Mouse (Mus musculus) liver, adult 10 weeks (tissue): ENCODE measurements around the gene Bloc1s4. TPM values are rescaled to one million over a fixed set of nuclear protein-coding genes. Genes with fewer than 3 reads are reported as not detected.

Source experiments
- polyA plus RNA-seq: library from polyadenylated mRNA; stranded (reverse); fragments of 350-450 nt; fragmentation: Illumina TruSeq; extraction: RNeasy Lipid Tissue Mini Kit (QIAGEN cat#74804); gene quantifications from one replicate; pipeline ENCODE4 v1.2.3, GENCODE M21; 2014; ENCODE audit warnings: low read depth, low replicate concordance

Bloc1s4 gene
- 13.9 TPM for polyA plus RNA-seq

DNA sequence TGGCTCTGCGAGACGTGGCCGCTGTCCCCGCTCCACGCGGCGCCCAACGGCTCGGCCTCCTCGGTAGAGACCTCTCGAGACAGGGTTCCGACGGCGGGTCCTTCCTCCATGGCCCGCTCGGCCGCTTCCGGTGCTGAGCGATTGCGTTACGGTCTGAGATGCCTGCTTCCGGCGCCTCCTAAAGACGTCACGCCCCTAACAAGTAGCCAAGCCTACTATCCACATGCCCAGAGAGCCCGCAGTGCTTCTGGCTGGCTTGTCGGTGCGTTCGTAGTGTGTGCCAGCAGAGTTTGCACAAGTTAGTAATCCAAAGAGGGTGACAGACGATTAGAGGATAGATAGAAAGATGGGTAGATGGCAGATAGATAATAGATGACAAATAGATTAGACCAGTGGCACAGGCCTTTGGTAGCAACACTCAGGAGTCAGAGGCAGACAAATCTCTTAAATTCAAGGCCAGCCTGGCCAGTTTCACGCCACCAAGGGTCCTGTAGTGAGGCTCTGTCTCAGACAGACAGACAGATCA is at the start of gene Bloc1s4:
Gene Bloc1s4 (minus strand): TSS at position 115 of the 526 bp plus-strand sequence.

DNA sequence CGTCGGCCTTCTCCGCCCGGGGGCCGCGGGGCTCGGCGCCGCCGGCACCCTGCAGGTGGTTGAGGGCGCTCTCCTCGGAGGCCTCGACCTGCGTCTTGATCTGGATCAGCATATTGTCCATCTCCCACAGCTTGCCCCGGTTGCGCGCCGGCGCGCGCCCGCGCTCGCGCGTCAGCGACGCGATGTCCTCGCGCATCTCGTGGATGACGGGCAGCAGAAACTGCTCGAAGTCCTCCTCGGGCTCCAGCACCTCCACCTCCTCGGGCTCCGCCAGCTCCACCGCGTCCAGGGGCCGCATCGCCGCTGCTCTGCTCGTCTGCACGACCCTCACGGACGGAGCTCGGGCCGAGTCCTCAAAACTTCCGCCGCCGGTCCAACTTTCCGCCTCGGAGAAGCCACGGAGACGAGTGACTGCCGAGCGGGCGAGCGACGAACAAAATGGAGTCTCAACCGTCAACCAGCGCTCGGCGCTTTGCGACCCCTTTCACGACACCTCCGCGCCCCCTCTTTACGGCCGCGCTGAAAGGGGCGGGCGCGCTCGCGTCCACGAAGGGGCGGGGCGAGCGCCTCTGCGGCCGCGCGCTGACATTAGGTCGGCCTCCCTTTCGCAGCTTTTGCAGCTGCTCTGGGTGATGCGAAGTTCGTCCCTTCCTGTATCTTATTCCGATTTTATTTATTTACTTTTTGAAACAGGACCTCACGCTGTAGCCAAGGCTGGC is 48.0 kb upstream of the Bloc1s4 start, which contains the start of gene Mrfap1:
Gene Mrfap1 (minus strand): TSS at position 477 of the 719 bp plus-strand sequence.

Other genes starting within 250 kb of the Bloc1s4 start
- 6.7 TPM for gene Tbc1d14, start 155.4 kb downstream of the Bloc1s4 start, polyA plus RNA-seq
- gene D5Ertd579e, start 52.6 kb downstream of the Bloc1s4 start, polyA plus RNA-seq, result 23.3 TPM
- 269 TPM for gene Mrfap1, start 48.1 kb upstream of the Bloc1s4 start, polyA plus RNA-seq
- gene Man2b2, start 82.0 kb upstream of the Bloc1s4 start, polyA plus RNA-seq, result 2.1 TPM
- not detected for gene Ppp2r2c, start 119.9 kb upstream of the Bloc1s4 start, polyA plus RNA-seq
- 0.66 TPM for gene Wfs1, start 240.6 kb upstream of the Bloc1s4 start, polyA plus RNA-seq